Mouse (Mus musculus): Measurements from ENCODE around the gene Kcnk1. TPM values are rescaled to one million over a fixed set of nuclear protein-coding genes. Genes with fewer than 3 reads are reported as not detected.

The Kcnk1 gene
- polyA plus RNA-seq, 2 experiments = 0.08 to 0.29 TPM

- no peak for ATAC-seq (ENCODE audit: insufficient read depth)
- 71% methylated on average over 16 of the region's 16 CpGs for WGBS (ENCODE audit: insufficient replicate concordance)
- TF ChIP-seq CTCF (IDR thresholded peaks at IDR 0.05; ENCODE audit: low read depth) = no peak
- TF ChIP-seq EP300 (IDR thresholded peaks at IDR 0.05; ENCODE audit: low read depth) = no peak
- Histone ChIP-seq H3K36me3 (replicated peaks; ENCODE audit: control insufficient read depth, insufficient read depth, low read depth) (no peaks in the 10 kb centered on the region), H3K9me3 (ENCODE audit: control insufficient read depth, low read length) (no peaks in the 10 kb centered on the region), H3K9ac (replicated peaks) (no peak overlapping the region), H3K4me3 (ENCODE audit: insufficient read depth in 1 of 2, low read depth in 2 of 2, low read length in 2 of 2) (no peak overlapping the region), H3K27ac (no peak overlapping the region), H3K27me3 (ENCODE audit: control insufficient read depth, insufficient read depth, low read length) (no peaks in the 10 kb centered on the region), H3K4me1 (replicated peaks; ENCODE audit: control insufficient read depth in 2 of 2, insufficient read depth in 2 of 2, low read length in 1 of 2) (no peaks in the 10 kb centered on the region), H3K4me2 (ENCODE audit: low read depth) (no peak overlapping the region)
- DNase-seq (ENCODE audit: low read depth in 3 of 3, low spot score in 3 of 3) = no peak
Observed at GRCm38 (mm10) chr8:126024891-126025290, 29.9 kb downstream of the Kcnk1 start.

DNA sequence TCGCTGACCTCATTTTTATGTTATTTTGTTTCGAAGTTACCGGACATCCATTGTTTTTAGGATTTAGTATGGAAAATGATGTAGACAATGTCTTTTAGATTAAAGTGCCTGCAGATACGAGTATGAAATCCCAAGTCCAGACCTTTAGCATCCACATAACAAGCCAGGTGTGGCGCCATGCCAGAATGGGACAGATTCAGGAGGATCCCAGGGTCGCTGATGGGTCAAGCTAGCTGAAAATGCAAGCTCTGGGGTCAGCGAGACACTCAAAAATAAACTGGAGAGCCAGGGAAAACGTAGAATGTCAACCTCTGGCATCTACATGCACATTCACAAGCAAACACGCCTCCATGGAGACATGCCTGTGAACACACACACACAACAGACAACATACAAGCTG lies 31.2 kb downstream of the Kcnk1 start:
- Histone ChIP-seq H3K9me3 (ENCODE audit: control insufficient read depth, low read length) (no peaks in the 10 kb centered on the region), H3K27me3 (ENCODE audit: control insufficient read depth, insufficient read depth, low read length) (no peaks in the 10 kb centered on the region), H3K4me2 (ENCODE audit: low read depth) (no peak overlapping the region), H3K9ac (replicated peaks) (no peak overlapping the region), H3K4me3 (ENCODE audit: insufficient read depth in 1 of 2, low read depth in 2 of 2, low read length in 2 of 2) (no peak overlapping the region), H3K4me1 (replicated peaks; ENCODE audit: control insufficient read depth in 2 of 2, insufficient read depth in 2 of 2, low read length in 1 of 2) (no peaks in the 10 kb centered on the region), H3K36me3 (replicated peaks; ENCODE audit: control insufficient read depth, insufficient read depth, low read depth) (no peaks in the 10 kb centered on the region), H3K27ac (no peak overlapping the region)
- 64% methylated on average over 9 of the region's 9 CpGs for WGBS (ENCODE audit: insufficient replicate concordance)
- no peak for TF ChIP-seq EP300 (IDR thresholded peaks at IDR 0.05; ENCODE audit: low read depth)
- no peak for TF ChIP-seq CTCF (IDR thresholded peaks at IDR 0.05; ENCODE audit: low read depth)
- DNase-seq (ENCODE audit: low read depth in 3 of 3, low spot score in 3 of 3) (no peak), ATAC-seq (ENCODE audit: insufficient read depth) (no peak)

- H3K4me3 ChIP-seq (ENCODE audit: insufficient read depth in 1 of 2, low read depth in 2 of 2, low read length in 2 of 2) = no peak overlapping the region
- no peaks in the 10 kb centered on the region for H3K4me1 ChIP-seq (replicated peaks; ENCODE audit: control insufficient read depth in 2 of 2, insufficient read depth in 2 of 2, low read length in 1 of 2)
- H3K9me3 ChIP-seq (ENCODE audit: control insufficient read depth, low read length) = no peaks in the 10 kb centered on the region
- no peak for ATAC-seq (ENCODE audit: insufficient read depth)
- H3K9ac ChIP-seq (replicated peaks) = no peak overlapping the region
- no peaks in the 10 kb centered on the region for H3K36me3 ChIP-seq (replicated peaks; ENCODE audit: control insufficient read depth, insufficient read depth, low read depth)
- H3K27me3 ChIP-seq (ENCODE audit: control insufficient read depth, insufficient read depth, low read length) = no peaks in the 10 kb centered on the region
- no peak overlapping the region for H3K27ac ChIP-seq
- TF ChIP-seq EP300 (IDR thresholded peaks at IDR 0.05; ENCODE audit: low read depth) = no peak
- TF ChIP-seq CTCF (IDR thresholded peaks at IDR 0.05; ENCODE audit: low read depth) = no peak
- no peak for DNase-seq (ENCODE audit: low read depth in 3 of 3, low spot score in 3 of 3)
- 40% methylated on average over 9 of the region's 9 CpGs for WGBS (ENCODE audit: insufficient replicate concordance)
- H3K4me2 ChIP-seq (ENCODE audit: low read depth) = no peak overlapping the region
Observed at GRCm38 (mm10) chr8:126026584-126026983, 31.6 kb downstream of the Kcnk1 start.

DNA sequence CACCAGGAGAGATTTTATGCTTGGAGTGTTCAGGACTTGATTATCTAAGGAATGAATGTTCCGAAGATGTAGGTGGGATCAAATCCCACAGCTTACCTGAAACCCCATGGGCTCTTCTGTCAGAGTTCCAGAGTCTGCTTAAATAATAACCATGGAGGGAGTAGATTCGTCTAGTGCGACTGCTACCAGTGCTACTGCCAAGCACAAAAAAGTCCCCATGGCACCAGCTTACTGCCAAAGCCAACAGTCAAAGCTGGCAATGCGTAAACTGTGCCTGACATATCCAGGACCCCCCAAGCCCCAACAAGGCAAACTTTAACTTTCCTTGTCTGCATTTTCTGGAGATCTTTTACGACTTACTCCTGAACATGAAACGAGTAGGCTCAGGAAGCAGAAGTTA lies 32.5 kb downstream of the Kcnk1 start:
- Histone ChIP-seq H3K27me3 (ENCODE audit: control insufficient read depth, insufficient read depth, low read length) (no peaks in the 10 kb centered on the region), H3K9ac (replicated peaks) (no peak overlapping the region), H3K4me2 (ENCODE audit: low read depth) (no peak overlapping the region), H3K4me3 (ENCODE audit: insufficient read depth in 1 of 2, low read depth in 2 of 2, low read length in 2 of 2) (no peak overlapping the region), H3K9me3 (ENCODE audit: control insufficient read depth, low read length) (no peaks in the 10 kb centered on the region), H3K36me3 (replicated peaks; ENCODE audit: control insufficient read depth, insufficient read depth, low read depth) (no peaks in the 10 kb centered on the region), H3K4me1 (replicated peaks; ENCODE audit: control insufficient read depth in 2 of 2, insufficient read depth in 2 of 2, low read length in 1 of 2) (no peaks in the 10 kb centered on the region), H3K27ac (no peak overlapping the region)
- TF ChIP-seq EP300 (IDR thresholded peaks at IDR 0.05; ENCODE audit: low read depth) (no peak), CTCF (IDR thresholded peaks at IDR 0.05; ENCODE audit: low read depth) (no peak)
- 55% methylated on average over 6 of the region's 6 CpGs for WGBS (ENCODE audit: insufficient replicate concordance)
- ATAC-seq (ENCODE audit: insufficient read depth) = no peak
- DNase-seq (ENCODE audit: low read depth in 3 of 3, low spot score in 3 of 3) = no peak

DNA sequence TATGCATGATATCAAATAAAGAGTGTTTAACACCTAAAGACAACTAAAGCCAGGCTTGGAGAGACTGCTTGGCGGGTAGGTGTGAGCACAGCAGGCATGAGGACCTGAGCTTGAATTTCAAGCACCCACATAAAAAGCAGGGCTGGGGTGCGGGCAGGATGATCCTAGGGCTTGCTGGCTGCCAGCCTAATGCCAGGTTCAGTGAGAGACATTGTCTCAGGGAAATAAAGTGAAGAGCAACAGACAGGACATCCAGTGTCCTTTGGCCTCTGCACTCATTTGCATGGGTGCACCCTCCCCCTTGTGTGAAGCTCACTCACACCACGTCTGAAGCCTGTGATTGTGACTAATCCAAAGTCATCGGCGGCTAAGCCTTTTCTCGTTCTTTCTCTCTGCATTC lies 34.0 kb downstream of the Kcnk1 start:
- Histone ChIP-seq H3K27me3 (ENCODE audit: control insufficient read depth, insufficient read depth, low read length) (no peaks in the 10 kb centered on the region), H3K4me1 (replicated peaks; ENCODE audit: control insufficient read depth in 2 of 2, insufficient read depth in 2 of 2, low read length in 1 of 2) (no peaks in the 10 kb centered on the region), H3K27ac (no peak overlapping the region), H3K36me3 (replicated peaks; ENCODE audit: control insufficient read depth, insufficient read depth, low read depth) (no peaks in the 10 kb centered on the region), H3K9me3 (ENCODE audit: control insufficient read depth, low read length) (no peaks in the 10 kb centered on the region), H3K4me3 (ENCODE audit: insufficient read depth in 1 of 2, low read depth in 2 of 2, low read length in 2 of 2) (no peak overlapping the region), H3K4me2 (ENCODE audit: low read depth) (no peak overlapping the region), H3K9ac (replicated peaks) (no peak overlapping the region)
- TF ChIP-seq EP300 (IDR thresholded peaks at IDR 0.05; ENCODE audit: low read depth) = no peak
- no peak for TF ChIP-seq CTCF (IDR thresholded peaks at IDR 0.05; ENCODE audit: low read depth)
- WGBS (ENCODE audit: insufficient replicate concordance) = 56% methylated on average over 6 of the region's 6 CpGs
- no peak for DNase-seq (ENCODE audit: low read depth in 3 of 3, low spot score in 3 of 3)
- no peak for ATAC-seq (ENCODE audit: insufficient read depth)

Measured in liver, embryonic 14.5 days (tissue).